Mouse (Mus musculus) heart, adult 18-20 months (tissue): ENCODE data around the gene Ptprj. TPM values are rescaled to one million over a fixed set of nuclear protein-coding genes. Genes with fewer than 3 reads are reported as not detected.
"Not testable (repeated sequence)": the region's sequence is repeated elsewhere in the genome, so short reads cannot be mapped to it uniquely, and the experiment has no call there.

Experiments
- DNase-seq, 2 experiments: peaks; one replicate each; pipeline ENCODE4 v3.0.0; 2021 to 2022; ENCODE audit warnings: mixed read lengths in 1 of 2
- total RNA-seq, 2 experiments: library from RNA; stranded (reverse); gene quantifications; 2 replicates each; pipeline ENCODE4 v1.2.3; 2021

Ptprj gene
- total RNA-seq, 2 experiments from 2014 or later: 6.5 to 8.8 TPM

DNA sequence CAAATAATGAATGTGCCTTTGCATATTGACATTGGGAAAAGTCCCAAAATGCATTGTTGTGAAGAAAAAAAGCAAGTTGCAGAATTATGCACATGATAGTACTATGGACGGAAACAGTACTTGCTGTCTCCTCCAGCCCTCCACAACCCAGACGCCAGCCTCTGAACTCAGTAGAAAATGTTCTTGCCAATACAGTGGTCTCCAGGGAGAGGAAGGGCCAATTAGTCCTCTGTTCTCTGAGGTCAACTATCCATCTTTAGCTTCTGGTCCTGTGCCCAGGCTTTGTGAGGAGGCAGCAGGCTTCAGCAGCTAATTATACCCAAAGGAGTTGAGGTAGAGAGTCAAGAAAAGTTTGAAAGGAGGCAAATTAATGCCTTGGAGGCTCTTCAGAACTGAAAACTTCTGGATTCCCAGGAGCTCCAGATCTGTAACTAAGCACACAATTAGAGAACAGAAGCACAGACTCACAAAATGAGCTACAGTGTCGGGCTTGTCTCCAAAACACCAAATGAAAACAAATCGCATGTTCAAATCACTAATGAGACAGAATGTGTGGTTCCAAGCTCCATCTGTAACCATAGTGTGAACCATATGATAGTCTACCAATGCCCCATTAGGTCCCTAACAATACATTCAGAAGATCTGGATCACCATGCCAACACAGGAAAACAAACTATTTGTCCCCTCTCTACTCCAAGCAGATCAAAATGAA, 166.2 kb downstream of the Ptprj start:
- peak; percentile 19 to 40 for DNase-seq

GRCm38 (mm10) chr2:90398633-90399107, 181.8 kb downstream of the Ptprj start, which contains the start of gene Olfr1274-ps:
Olfr1274-ps (plus strand) TSS chr2:90398683.
- DNase-seq: not testable (repeated sequence)

Other genes starting within 250 kb of the Ptprj start
- not detected for gene Olfr1274-ps, start 182.0 kb downstream of the Ptprj start, total RNA-seq
- 10 to 100 TPM; 13.1 to 18.0 TPM for gene Nup160, start 96.6 kb upstream of the Ptprj start, total RNA-seq
- 10 to 100 TPM in 1 of 2 experiments, 1 to 10 TPM in 1; 8.2 to 13.9 TPM for gene Fnbp4, start 164.7 kb upstream of the Ptprj start, total RNA-seq
- 1 to 10 TPM; 1.1 to 1.4 TPM for gene Agbl2, start 202.1 kb upstream of the Ptprj start, total RNA-seq